Mouse (Mus musculus) limb, embryonic 10.5 days (tissue): Measurements from ENCODE around the gene Il20rb. TPM values are rescaled to one million over a fixed set of nuclear protein-coding genes. Genes with fewer than 3 reads are reported as not detected.

Experiments
- DNase-seq: peaks from one replicate; pipeline ENCODE4 v3.0.0-alpha.2; 2017; ENCODE audit warnings: low spot score
- H3K27ac ChIP-seq: fragments of 300-500 bp; sonication (generic); 2 replicates; pipeline ENCODE4 v1.5.1; 2016; ENCODE audit warnings: mild to moderate bottlenecking
- H3K27me3 ChIP-seq: fragments of 300-500 bp; sonication (generic); 2 replicates; pipeline ENCODE4 v1.6.1; 2016; ENCODE audit warnings: low read depth, mild to moderate bottlenecking; ENCODE audit not compliant: poor library complexity, severe bottlenecking
- H3K36me3 ChIP-seq: fragments of 300-500 bp; sonication (generic); 2 replicates; pipeline ENCODE4 v1.6.1; 2016; ENCODE audit warnings: mild to moderate bottlenecking, moderate library complexity
- H3K4me1 ChIP-seq: fragments of 300-500 bp; sonication (generic); 2 replicates; pipeline ENCODE4 v1.6.1; 2016
- H3K4me3 ChIP-seq: fragments of 300-500 bp; sonication (generic); 2 replicates; pipeline ENCODE4 v1.5.1; 2016; ENCODE audit warnings: mild to moderate bottlenecking, moderate library complexity
- H3K9me3 ChIP-seq: fragments of 300-500 bp; sonication (generic); replicated peaks from 2 replicates; pipeline ENCODE4 v1.6.1; 2016; ENCODE audit warnings: mild to moderate bottlenecking
- WGBS: fragments of 180-500 bp; shearing (Covaris S2); methylation state at CpG from one replicate; pipeline ENCODE4 v1.1.7; 2016; 5-methylcytosine and 5-hydroxymethylcytosine counted together
- polyA plus RNA-seq: library from polyadenylated mRNA; unstranded; fragments of >200 nt; fragmentation: Nextera tagmentation; extraction: Ambion mirVana; gene quantifications from 2 replicates; pipeline ENCODE4 v1.2.1, GENCODE M21; 2016

The Il20rb gene
- polyA plus RNA-seq, 1 experiment from 2014 or later = 1.6 TPM

DNA sequence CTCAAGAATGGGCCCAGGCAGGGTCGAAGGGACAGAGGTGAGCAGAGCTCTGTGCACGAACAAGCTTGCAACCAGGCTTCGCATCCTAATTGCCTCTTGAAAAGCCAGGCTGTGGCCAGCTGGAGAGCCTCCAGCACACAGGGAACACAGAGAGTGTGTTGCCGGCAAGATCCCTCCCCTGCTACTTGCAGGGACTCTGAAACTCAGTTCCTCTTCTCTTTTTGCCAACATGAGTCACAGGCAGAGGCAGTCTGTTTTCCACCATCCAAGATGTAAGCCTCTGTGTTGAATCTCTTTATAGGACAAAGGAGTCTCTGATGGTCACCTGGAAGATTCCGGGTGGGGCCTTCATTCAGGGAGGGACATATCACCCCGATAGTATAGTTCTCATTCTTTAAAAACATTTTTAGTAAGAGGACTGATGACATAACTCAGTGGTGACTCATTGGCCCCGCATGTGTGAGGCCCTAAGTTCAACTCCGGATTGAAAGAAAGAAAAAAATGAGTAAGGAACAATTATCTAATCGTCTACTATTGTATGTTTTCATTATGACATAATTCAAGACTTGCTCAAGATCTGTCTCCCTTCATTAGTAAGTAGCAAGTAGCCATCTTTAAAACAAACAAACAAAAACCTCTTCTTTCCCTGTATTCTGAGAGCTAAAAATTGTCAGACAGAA lies 46.3 kb downstream of the Il20rb start:
- 69% methylated on average over 9 of the region's 9 CpGs for WGBS
- H3K4me1 ChIP-seq = no peaks in the 10 kb centered on the region
- H3K27me3 ChIP-seq = no peaks in the 10 kb centered on the region
- H3K9me3 ChIP-seq = no peaks in the 10 kb centered on the region
- no peaks in the 10 kb centered on the region for H3K36me3 ChIP-seq
- H3K4me3 ChIP-seq = no peak overlapping the region
- H3K27ac ChIP-seq = no peak overlapping the region
- no peak for DNase-seq

GRCm38 (mm10) chr9:100439481-100439880 lies 47.1 kb downstream of the Il20rb start:
- no peaks in the 10 kb centered on the region for H3K27me3 ChIP-seq
- 95% methylated on average over 8 of the region's 8 CpGs for WGBS
- no peaks in the 10 kb centered on the region for H3K4me1 ChIP-seq
- no peak for DNase-seq
- H3K36me3 ChIP-seq = no peaks in the 10 kb centered on the region
- no peak overlapping the region for H3K27ac ChIP-seq
- H3K4me3 ChIP-seq = no peak overlapping the region
- H3K9me3 ChIP-seq = no peaks in the 10 kb centered on the region

- H3K4me3 ChIP-seq = no peak overlapping the region
- H3K36me3 ChIP-seq = no peaks in the 10 kb centered on the region
- H3K4me1 ChIP-seq = no peaks in the 10 kb centered on the region
- no peak overlapping the region for H3K27ac ChIP-seq
- 91% methylated on average over 10 of the region's 10 CpGs for WGBS
- no peak for DNase-seq
- no peaks in the 10 kb centered on the region for H3K27me3 ChIP-seq
- no peaks in the 10 kb centered on the region for H3K9me3 ChIP-seq
Observed at GRCm38 (mm10) chr9:100438994-100439393, 47.6 kb downstream of the Il20rb start.

DNA sequence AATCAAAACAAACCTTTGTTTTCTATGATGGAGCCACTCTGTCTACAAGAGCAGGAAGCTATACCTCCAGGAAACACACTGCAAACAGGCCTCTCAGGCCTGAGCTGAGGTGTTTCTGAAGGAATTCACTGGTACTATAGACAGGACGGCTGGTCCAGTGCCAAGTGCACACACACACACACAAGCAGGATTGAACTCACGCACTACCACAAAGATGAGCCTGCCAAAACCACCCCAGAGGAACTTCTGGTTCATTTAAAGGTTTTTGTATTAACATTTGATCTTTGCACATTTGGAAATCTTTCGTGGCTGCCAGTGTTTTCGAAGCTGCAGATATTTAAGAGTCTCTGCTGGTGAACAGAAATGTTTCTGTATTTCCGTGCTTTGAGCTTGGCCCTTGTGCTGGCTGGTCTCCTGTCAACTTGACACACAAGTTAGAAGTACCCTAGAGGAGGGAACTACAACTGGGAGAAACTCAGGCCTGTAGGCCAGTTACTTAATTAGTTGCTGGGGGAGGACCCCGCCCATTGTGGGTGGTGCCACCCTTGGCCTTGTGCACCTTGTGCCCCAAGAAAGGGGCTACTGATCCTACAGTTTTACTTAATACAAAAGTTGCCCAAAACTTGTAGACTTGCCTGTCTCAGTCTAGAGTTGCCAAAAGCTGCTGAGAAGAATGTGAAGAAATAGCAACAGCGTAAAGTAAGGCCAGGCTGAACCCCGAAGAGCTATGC lies 49.6 kb downstream of the Il20rb start:
- H3K27ac ChIP-seq = no peak overlapping the region
- no peak for DNase-seq
- H3K9me3 ChIP-seq = no peaks in the 10 kb centered on the region
- no peaks in the 10 kb centered on the region for H3K36me3 ChIP-seq
- H3K27me3 ChIP-seq = no peaks in the 10 kb centered on the region
- H3K4me3 ChIP-seq = no peak overlapping the region
- WGBS = 88% methylated on average over 8 of the region's 8 CpGs
- no peaks in the 10 kb centered on the region for H3K4me1 ChIP-seq

GRCm38 (mm10) chr9:100431355-100431754 lies 55.2 kb downstream of the Il20rb start:
- H3K27ac ChIP-seq = 0 out of 2 replicates have a peak overlapping the region, but pooled peaks have one; percentile 66
- peaks cover 18% of the 10 kb centered on the region for H3K4me1 ChIP-seq
- H3K4me3 ChIP-seq = no peak overlapping the region
- no peaks in the 10 kb centered on the region for H3K36me3 ChIP-seq
- DNase-seq = no peak
- H3K27me3 ChIP-seq = no peaks in the 10 kb centered on the region
- WGBS = 69% methylated on average over 2 of the region's 2 CpGs
- no peaks in the 10 kb centered on the region for H3K9me3 ChIP-seq

DNA sequence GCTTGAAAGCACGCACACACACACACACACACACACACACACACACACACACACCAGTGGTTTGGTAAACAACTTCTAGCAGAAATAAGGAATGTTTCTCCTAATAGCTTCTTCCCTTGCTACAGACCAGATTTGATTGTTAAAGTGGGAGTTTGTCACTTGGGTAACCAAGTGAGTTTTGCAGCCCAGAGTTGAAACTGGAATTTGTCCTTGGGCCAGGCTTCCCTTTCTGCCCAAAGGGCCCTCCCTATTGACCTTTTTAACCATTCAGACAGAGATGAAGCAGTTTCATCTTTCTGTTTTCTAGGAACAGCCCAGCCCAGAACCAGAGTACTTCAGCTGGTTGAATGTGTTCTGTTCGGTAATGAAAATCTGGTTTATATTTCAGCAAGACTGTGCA lies 55.7 kb downstream of the Il20rb start:
- no peaks in the 10 kb centered on the region for H3K9me3 ChIP-seq
- no peak overlapping the region for H3K4me3 ChIP-seq
- peaks cover 18% of the 10 kb centered on the region for H3K4me1 ChIP-seq
- 68% methylated on average over 2 of the region's 2 CpGs for WGBS
- no peak for DNase-seq
- H3K27me3 ChIP-seq = no peaks in the 10 kb centered on the region
- no peaks in the 10 kb centered on the region for H3K36me3 ChIP-seq
- peak overlapping the region; percentile 66 for H3K27ac ChIP-seq

DNA sequence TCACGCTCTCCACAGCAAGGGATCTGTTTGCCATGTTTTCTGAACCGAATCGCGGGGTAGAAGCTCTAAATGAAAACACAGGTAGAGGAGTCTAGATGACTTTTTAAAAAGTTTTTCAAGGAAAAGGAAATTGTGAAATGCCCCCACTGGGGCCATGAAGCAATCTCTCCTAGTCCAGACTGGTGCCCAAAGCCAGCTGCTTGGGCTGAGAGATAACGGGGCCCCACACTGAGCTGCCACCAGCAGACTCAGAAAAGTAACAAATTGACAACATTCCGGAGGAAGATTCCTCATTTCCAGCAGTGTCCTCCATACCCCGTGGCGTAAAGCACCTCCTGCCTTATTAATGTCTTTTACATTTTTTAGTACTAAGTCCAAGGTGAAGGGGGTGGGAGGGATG lies 66.9 kb downstream of the Il20rb start:
- Histone ChIP-seq H3K27me3 (no peaks in the 10 kb centered on the region), H3K9me3 (no peaks in the 10 kb centered on the region), H3K36me3 (no peaks in the 10 kb centered on the region), H3K4me3 (no peak overlapping the region), H3K27ac (no peak overlapping the region), H3K4me1 (peaks cover 7% of the 10 kb centered on the region; the same call in 1 of the 2 replicates)
- no peak for DNase-seq
- 85% methylated on average over 8 of the region's 8 CpGs for WGBS

DNA sequence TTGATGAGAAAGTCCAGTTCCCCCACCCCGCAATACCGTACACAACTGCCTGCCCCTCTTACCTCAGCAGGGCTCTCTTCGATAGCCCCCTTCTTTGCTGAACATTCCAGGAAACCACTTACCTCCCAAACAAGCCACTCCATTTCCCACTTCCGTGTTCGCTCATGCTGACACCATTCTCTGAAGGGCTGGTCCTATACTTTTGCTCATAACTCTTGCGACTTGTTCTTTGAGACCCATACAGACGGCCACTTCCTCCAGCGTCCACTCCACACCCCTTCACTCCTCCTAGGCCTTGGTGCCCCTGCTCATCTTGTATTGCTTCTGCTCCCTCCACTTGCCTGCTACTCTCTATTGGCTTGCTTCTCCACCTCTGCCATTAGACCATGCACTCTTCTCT lies 67.5 kb downstream of the Il20rb start:
- Histone ChIP-seq H3K27me3 (no peaks in the 10 kb centered on the region), H3K9me3 (no peaks in the 10 kb centered on the region), H3K4me1 (peaks cover 7% of the 10 kb centered on the region; the same call in 1 of the 2 replicates), H3K36me3 (no peaks in the 10 kb centered on the region), H3K4me3 (no peak overlapping the region), H3K27ac (no peak overlapping the region)
- DNase-seq = no peak
- WGBS = 91% methylated on average over 8 of the region's 8 CpGs

- Histone ChIP-seq H3K36me3 (no peaks in the 10 kb centered on the region), H3K27ac (no peak overlapping the region), H3K4me3 (no peak overlapping the region), H3K9me3 (no peaks in the 10 kb centered on the region), H3K4me1 (peaks cover 7% of the 10 kb centered on the region; the same call in 1 of the 2 replicates), H3K27me3 (no peaks in the 10 kb centered on the region)
- WGBS = 6% methylated on average over 1 of the region's 1 CpGs
- DNase-seq = no peak
Observed at GRCm38 (mm10) chr9:100416756-100417155, 69.8 kb downstream of the Il20rb start.

- 87% methylated on average over 6 of the region's 6 CpGs for WGBS
- no peaks in the 10 kb centered on the region for H3K36me3 ChIP-seq
- peaks cover 7% of the 10 kb centered on the region; the same call in 1 of the 2 replicates for H3K4me1 ChIP-seq
- H3K27ac ChIP-seq = no peak overlapping the region
- no peaks in the 10 kb centered on the region for H3K27me3 ChIP-seq
- no peak overlapping the region for H3K4me3 ChIP-seq
- no peak for DNase-seq
- H3K9me3 ChIP-seq = no peaks in the 10 kb centered on the region
Observed at GRCm38 (mm10) chr9:100416299-100416698, 70.3 kb downstream of the Il20rb start.

DNA sequence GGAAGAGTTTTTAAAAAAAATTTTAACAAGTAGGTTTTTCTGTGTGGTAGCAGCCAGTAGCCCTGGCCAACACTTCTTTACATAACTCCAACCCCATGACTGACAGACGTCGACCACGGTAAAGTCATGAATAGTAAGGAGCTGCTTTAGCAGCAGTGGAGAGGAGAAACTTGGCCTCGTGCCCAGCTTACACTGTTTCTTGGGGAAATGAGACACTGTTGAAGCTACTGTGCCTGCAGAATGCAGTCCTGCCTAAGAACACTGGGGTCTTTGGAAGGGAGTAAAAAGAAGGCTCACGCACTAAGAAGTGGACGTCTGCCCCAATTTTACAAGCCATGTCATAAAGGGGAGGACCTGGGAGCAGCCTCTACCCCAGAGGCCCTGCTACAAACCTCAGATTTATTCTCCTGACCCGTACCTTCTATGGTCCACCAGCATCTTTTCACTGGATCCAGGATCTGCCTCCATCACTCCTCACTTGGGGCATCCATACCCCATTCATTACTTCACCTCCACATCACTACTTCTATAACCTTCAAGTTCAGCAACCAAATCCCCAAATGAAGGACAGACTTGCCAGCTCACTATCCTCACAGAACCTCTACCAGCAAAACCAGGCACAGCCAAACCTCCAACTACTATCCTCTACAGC lies 71.1 kb downstream of the Il20rb start:
- Histone ChIP-seq H3K27me3 (no peaks in the 10 kb centered on the region), H3K9me3 (no peaks in the 10 kb centered on the region), H3K4me1 (peaks cover 7% of the 10 kb centered on the region; the same call in 1 of the 2 replicates), H3K36me3 (no peaks in the 10 kb centered on the region), H3K4me3 (no peak overlapping the region), H3K27ac (no peak overlapping the region)
- WGBS = 85% methylated on average over 7 of the region's 7 CpGs
- DNase-seq = no peak
